Mouse (Mus musculus): ENCODE results near the gene Procr.
A peak's percentile ranks its signal among the peaks of the same experiment; 100 is the strongest.

Procr gene

GRCm38 (mm10) chr2:155779506-155779905, 28.6 kb downstream of the Procr start:
- no peak overlapping the region for H3K4me3 ChIP-seq (replicated peaks; ENCODE audit: low read length)
- no peaks in the 10 kb centered on the region for H3K36me3 ChIP-seq (ENCODE audit: insufficient read depth, low read length)
- TF ChIP-seq CTCF (conservative IDR thresholded peaks at IDR 0.05; ENCODE audit: low read length) (no peak), NANOG (IDR thresholded peaks at IDR 0.05; ENCODE audit: borderline replicate concordance, low read length) (no peak), POU5F1 (IDR thresholded peaks at IDR 0.05; ENCODE audit: borderline replicate concordance, low read length) (no peak)

GRCm38 (mm10) chr2:155784534-155784933, 33.6 kb downstream of the Procr start:
- Histone ChIP-seq H3K4me3 (replicated peaks; ENCODE audit: low read length) (no peak overlapping the region), H3K36me3 (ENCODE audit: insufficient read depth, low read length) (no peaks in the 10 kb centered on the region), H3K4me1 (replicated peaks; ENCODE audit: low read depth, low read length) (no peaks in the 10 kb centered on the region; the same call in 1 of the 2 replicates), H3K27me3 (ENCODE audit: insufficient read depth, low read length) (peaks cover 8% of the 10 kb centered on the region; the same call in 1 of the 2 replicates), H3K9me3 (ENCODE audit: low read length) (no peaks in the 10 kb centered on the region)
- no peak for TF ChIP-seq CTCF (conservative IDR thresholded peaks at IDR 0.05; ENCODE audit: low read length)
- no peak for TF ChIP-seq POU5F1 (IDR thresholded peaks at IDR 0.05; ENCODE audit: borderline replicate concordance, low read length)
- TF ChIP-seq NANOG (IDR thresholded peaks at IDR 0.05; ENCODE audit: borderline replicate concordance, low read length), result no peak

More at GRCm38 (mm10) chr2:155779506-155779905, 28.6 kb downstream of the Procr start:
- peaks cover 39% of the 10 kb centered on the region for H3K27me3 ChIP-seq (ENCODE audit: insufficient read depth, low read length)
- no peaks in the 10 kb centered on the region for H3K9me3 ChIP-seq (ENCODE audit: low read length)
- peaks cover 10% of the 10 kb centered on the region for H3K4me1 ChIP-seq (replicated peaks; ENCODE audit: low read depth, low read length)

- Histone ChIP-seq H3K9me3 (ENCODE audit: low read length) (no peaks in the 10 kb centered on the region), H3K27me3 (ENCODE audit: insufficient read depth, low read length) (peaks cover 10% of the 10 kb centered on the region; the same call in 1 of the 2 replicates), H3K36me3 (ENCODE audit: insufficient read depth, low read length) (no peaks in the 10 kb centered on the region), H3K4me1 (replicated peaks; ENCODE audit: low read depth, low read length) (no peaks in the 10 kb centered on the region; the same call in 1 of the 2 replicates), H3K4me3 (replicated peaks; ENCODE audit: low read length) (no peak overlapping the region)
- no peak for TF ChIP-seq NANOG (IDR thresholded peaks at IDR 0.05; ENCODE audit: borderline replicate concordance, low read length)
- no peak for TF ChIP-seq POU5F1 (IDR thresholded peaks at IDR 0.05; ENCODE audit: borderline replicate concordance, low read length)
- no peak for TF ChIP-seq CTCF (conservative IDR thresholded peaks at IDR 0.05; ENCODE audit: low read length)
These were observed 36.0 kb downstream of the Procr start for GRCm38 (mm10) chr2:155786905-155787304.

- Histone ChIP-seq H3K9me3 (ENCODE audit: low read length) (no peaks in the 10 kb centered on the region), H3K36me3 (ENCODE audit: insufficient read depth, low read length) (no peaks in the 10 kb centered on the region), H3K4me1 (replicated peaks; ENCODE audit: low read depth, low read length) (peaks cover 10% of the 10 kb centered on the region), H3K27me3 (ENCODE audit: insufficient read depth, low read length) (peaks cover 10% of the 10 kb centered on the region; the same call in 1 of the 2 replicates), H3K4me3 (replicated peaks; ENCODE audit: low read length) (no peak overlapping the region)
- TF ChIP-seq CTCF (conservative IDR thresholded peaks at IDR 0.05; ENCODE audit: low read length) (no peak), POU5F1 (IDR thresholded peaks at IDR 0.05; ENCODE audit: borderline replicate concordance, low read length) (no peak), NANOG (IDR thresholded peaks at IDR 0.05; ENCODE audit: borderline replicate concordance, low read length) (no peak)
These were observed 37.3 kb downstream of the Procr start for GRCm38 (mm10) chr2:155787949-155788931.

- H3K9me3 ChIP-seq (ENCODE audit: low read length), result no peaks in the 10 kb centered on the region
- 0 out of 2 replicates have a peak overlapping the region, but pooled peaks have one; percentile 20 for H3K4me3 ChIP-seq (replicated peaks; ENCODE audit: low read length)
- peaks cover 8% of the 10 kb centered on the region; the same call in 1 of the 2 replicates for H3K27me3 ChIP-seq (ENCODE audit: insufficient read depth, low read length)
- H3K4me1 ChIP-seq (replicated peaks; ENCODE audit: low read depth, low read length), result peaks cover 19% of the 10 kb centered on the region
- no peaks in the 10 kb centered on the region for H3K36me3 ChIP-seq (ENCODE audit: insufficient read depth, low read length)
- TF ChIP-seq NANOG (IDR thresholded peaks at IDR 0.05; ENCODE audit: borderline replicate concordance, low read length) (no peak), CTCF (conservative IDR thresholded peaks at IDR 0.05; ENCODE audit: low read length) (no peak), POU5F1 (IDR thresholded peaks at IDR 0.05; ENCODE audit: borderline replicate concordance, low read length) (no peak)
These were observed 42.0 kb downstream of the Procr start for GRCm38 (mm10) chr2:155792899-155793298.

- TF ChIP-seq POU5F1 (IDR thresholded peaks at IDR 0.05; ENCODE audit: borderline replicate concordance, low read length) (no peak), CTCF (conservative IDR thresholded peaks at IDR 0.05; ENCODE audit: low read length) (no peak), NANOG (IDR thresholded peaks at IDR 0.05; ENCODE audit: borderline replicate concordance, low read length) (no peak)
These were observed 43.9 kb downstream of the Procr start for GRCm38 (mm10) chr2:155794674-155795445.

GRCm38 (mm10) chr2:155798613-155799012, 47.7 kb downstream of the Procr start:
- TF ChIP-seq POU5F1 (IDR thresholded peaks at IDR 0.05; ENCODE audit: borderline replicate concordance, low read length), result no peak
- TF ChIP-seq CTCF (conservative IDR thresholded peaks at IDR 0.05; ENCODE audit: low read length), result no peak
- H3K4me1 ChIP-seq (replicated peaks; ENCODE audit: low read depth, low read length), result peaks cover 7% of the 10 kb centered on the region
- peaks cover 12% of the 10 kb centered on the region for H3K27me3 ChIP-seq (ENCODE audit: insufficient read depth, low read length)
- no peak overlapping the region for H3K4me3 ChIP-seq (replicated peaks; ENCODE audit: low read length)
- no peaks in the 10 kb centered on the region for H3K9me3 ChIP-seq (ENCODE audit: low read length)
- no peaks in the 10 kb centered on the region for H3K36me3 ChIP-seq (ENCODE audit: insufficient read depth, low read length)

More at GRCm38 (mm10) chr2:155794674-155795445, 43.9 kb downstream of the Procr start:
- no peak overlapping the region for H3K4me3 ChIP-seq (replicated peaks; ENCODE audit: low read length)
- H3K36me3 ChIP-seq (ENCODE audit: insufficient read depth, low read length), result no peaks in the 10 kb centered on the region
- no peaks in the 10 kb centered on the region for H3K9me3 ChIP-seq (ENCODE audit: low read length)
- H3K4me1 ChIP-seq (replicated peaks; ENCODE audit: low read depth, low read length), result peaks cover 19% of the 10 kb centered on the region
- H3K27me3 ChIP-seq (ENCODE audit: insufficient read depth, low read length), result peaks cover 10% of the 10 kb centered on the region; the same call in 1 of the 2 replicates

GRCm38 (mm10) chr2:155802761-155803160, 51.8 kb downstream of the Procr start:
- H3K36me3 ChIP-seq (ENCODE audit: insufficient read depth, low read length), result no peaks in the 10 kb centered on the region
- no peaks in the 10 kb centered on the region for H3K9me3 ChIP-seq (ENCODE audit: low read length)
- no peak overlapping the region for H3K4me3 ChIP-seq (replicated peaks; ENCODE audit: low read length)
- TF ChIP-seq POU5F1 (IDR thresholded peaks at IDR 0.05; ENCODE audit: borderline replicate concordance, low read length) (no peak), CTCF (conservative IDR thresholded peaks at IDR 0.05; ENCODE audit: low read length) (peak; percentile 59)
- no peaks in the 10 kb centered on the region for H3K4me1 ChIP-seq (replicated peaks; ENCODE audit: low read depth, low read length)
- peaks cover 27% of the 10 kb centered on the region for H3K27me3 ChIP-seq (ENCODE audit: insufficient read depth, low read length)

Data from E14TG2a.4 (cell line).